Mouse (Mus musculus) right cerebral cortex, adult 2 months (tissue): Measurements from ENCODE around the gene Spint2.
"Not testable (repeated sequence)": the region's sequence is repeated elsewhere in the genome, so short reads cannot be mapped to it uniquely, and the experiment has no call there.

ENCODE experiments used
- DNase-seq, 2 experiments: peaks; one replicate each; pipeline ENCODE4 v3.0.0; 2021 to 2022; ENCODE audit warnings: low spot score in 2 of 2

Gene Spint2

GRCm38 (mm10) chr7:29244732-29245416, 36.8 kb downstream of the Spint2 start:
- no peak for DNase-seq

DNA sequence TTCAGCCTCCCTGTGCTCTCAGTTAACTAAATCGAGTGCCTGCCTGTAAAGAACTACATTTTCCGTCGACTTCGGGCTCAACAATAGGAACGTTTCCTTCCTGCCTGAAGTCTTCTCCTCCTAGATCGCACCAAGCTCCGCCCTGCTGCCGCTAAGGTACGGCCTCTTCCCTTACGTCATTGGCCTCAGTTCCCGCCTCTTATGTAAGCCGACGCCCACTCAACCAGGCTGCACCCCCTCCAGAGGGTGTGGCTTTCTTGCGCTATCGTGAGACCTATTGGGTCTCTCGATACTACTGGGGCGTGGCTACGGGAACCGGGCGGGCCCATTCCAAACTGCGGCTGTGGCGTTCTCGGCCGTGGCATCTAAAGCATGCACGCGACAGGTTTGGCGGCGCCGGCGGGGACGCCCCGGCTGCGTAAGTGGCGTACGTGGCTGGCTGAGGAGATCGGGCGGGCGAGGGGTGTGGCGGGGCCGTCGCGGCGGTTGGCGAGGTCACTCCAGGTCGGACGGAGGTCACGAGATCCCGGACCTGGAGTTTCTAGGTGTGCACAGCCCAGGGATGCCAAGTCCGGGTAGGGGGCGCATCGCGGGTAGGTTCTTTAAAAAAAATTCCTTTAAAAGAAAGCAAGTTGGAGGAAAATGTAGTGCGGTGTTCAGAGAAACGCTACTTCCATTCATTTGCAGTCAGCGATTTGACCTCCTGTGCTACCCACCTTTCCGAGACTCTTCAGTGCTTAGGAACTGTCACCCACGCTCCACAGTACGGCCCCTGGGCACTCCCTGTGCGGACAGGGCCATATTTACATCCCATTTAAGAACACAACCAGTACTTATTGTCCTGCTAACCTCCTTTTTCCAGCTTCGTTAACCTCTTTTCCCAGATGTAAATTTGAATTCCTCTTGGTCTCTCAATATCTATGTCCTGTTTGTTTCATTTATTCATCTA, 43.4 kb downstream of the Spint2 start, which contains the start of gene Yif1b:
Yif1b (plus strand) TSS at position 311 of the 949 bp plus-strand sequence.
- DNase-seq: peak; percentile 98 to 99

- peak in 1 of 2 experiments; percentile 22 for DNase-seq
Observed at GRCm38 (mm10) chr7:29237596-29237995, 44.1 kb downstream of the Spint2 start.

GRCm38 (mm10) chr7:29236593-29236992, 45.1 kb downstream of the Spint2 start:
- DNase-seq: no peak

- DNase-seq: no peak
Observed at GRCm38 (mm10) chr7:29234661-29235060, 47.1 kb downstream of the Spint2 start.

GRCm38 (mm10) chr7:29233745-29234144, 48.0 kb downstream of the Spint2 start:
- peak in 1 of 2 experiments; percentile 35 for DNase-seq

DNA sequence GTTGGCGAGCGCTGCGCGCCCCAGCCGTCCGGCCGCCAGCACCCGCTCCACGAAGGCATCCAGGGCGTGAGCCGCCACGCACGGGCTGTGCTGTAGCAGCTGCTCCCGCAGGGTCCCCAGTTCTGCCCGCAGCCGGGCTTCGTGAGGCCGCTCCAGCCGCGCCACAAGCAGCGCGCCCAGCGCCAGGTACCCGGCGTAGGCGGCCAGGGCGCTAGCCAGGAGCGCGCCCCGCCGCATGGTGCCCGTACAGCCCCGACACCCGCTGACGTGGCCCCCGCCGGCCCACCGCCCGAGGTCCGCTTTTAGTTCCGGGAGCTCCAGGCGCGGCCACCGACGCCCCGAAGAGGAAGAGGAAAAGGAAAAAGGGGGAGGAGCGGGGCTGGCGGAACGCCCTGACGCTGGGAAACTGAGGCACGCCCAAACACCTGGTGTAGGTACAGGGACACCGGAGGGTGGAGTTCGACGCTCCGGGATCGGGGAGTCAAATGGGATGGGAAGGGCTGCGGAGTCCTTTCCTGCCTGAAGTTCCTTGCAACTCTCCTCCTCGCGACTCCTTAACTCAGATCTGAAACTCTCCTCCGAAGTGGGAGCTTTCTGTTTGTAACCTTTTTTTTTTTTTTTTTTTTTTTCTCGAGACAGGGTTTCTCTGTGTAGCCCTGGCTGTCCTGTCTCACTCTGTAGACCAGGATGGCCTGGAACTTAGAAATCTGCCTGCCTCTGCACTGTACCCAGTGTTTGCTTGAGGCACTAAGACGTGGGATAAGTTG, 49.3 kb downstream of the Spint2 start, which contains the start of gene Kcnk6:
Kcnk6 (minus strand) TSS at position 269 of the 767 bp plus-strand sequence.
- DNase-seq: peak in 1 of 2 experiments; percentile 34

DNA sequence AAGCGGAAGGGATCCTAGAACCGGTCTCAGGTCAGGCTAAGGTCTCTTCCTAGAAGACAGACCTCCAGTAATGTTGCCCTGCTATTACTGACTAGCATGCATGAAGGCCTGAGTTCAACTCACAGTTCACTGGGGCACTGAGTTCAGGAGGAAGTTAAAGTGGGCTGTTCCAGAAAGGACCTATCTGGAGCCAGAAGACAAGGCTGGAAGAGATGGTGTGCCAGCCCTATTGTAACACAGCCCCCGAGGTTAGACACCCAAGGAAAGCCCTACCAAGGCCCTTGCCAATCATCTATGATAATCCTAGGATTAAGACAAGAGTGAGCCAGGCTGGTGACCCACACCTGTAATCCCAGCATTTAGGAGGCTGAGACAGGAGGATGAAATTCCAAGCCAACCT, 50.2 kb downstream of the Spint2 start:
- no peak for DNase-seq

DNA sequence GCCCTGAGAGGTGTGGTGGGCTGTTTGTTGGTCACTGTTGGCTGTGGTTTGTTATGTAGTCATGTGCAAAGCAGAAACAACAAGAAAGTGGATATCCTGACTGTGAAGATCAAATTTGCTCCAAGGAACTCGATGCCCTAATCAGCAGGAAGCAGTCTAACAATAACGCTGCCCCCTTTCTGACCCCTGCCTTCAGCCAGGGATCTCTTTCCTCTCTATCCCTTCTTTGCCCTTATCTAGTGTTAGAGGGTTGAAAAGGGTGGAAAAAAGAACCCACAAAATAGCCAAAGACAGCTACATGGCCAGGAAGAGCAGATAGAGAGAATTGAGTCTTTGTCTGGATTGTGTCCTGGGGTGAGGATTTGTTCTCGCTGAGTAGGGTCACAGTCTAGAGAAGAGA, 51.2 kb downstream of the Spint2 start:
- no peak for DNase-seq

- no peak for DNase-seq
Observed at GRCm38 (mm10) chr7:29228202-29228601, 53.5 kb downstream of the Spint2 start.

GRCm38 (mm10) chr7:29225520-29225919, 56.2 kb downstream of the Spint2 start:
- no peak for DNase-seq

DNA sequence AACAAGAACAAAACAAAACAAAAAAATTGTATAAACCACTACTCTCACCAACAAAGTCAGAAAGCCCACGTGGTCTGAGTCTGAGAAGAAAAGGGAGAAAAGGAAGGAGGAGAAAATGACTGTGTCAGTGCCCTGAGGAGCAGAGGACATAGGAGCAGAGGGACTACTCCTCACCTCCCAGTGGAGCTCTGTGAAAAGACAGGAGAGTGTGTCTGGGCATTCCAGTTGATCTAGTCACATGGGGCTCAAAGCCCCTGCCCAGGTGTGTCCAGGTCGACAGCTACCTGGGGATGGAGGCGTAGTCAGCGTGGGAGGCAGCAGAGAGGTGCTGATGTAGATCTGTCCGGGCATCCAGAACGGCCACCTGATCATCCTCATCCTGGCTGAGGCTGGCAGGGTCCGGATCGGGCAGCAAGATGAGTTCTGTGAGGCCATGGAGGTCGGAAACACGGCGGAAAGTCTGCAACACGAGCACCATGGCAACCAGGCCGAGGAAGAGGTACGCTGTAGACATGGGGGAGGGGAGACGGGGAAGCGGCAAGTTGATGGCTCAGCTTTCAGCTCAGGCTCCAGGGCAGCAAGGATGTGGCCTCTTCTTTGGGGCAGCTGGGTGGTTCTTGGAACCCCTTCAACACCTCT, 56.8 kb downstream of the Spint2 start:
- DNase-seq: no peak

GRCm38 (mm10) chr7:29214846-29215245, 66.9 kb downstream of the Spint2 start:
- no peak for DNase-seq

DNA sequence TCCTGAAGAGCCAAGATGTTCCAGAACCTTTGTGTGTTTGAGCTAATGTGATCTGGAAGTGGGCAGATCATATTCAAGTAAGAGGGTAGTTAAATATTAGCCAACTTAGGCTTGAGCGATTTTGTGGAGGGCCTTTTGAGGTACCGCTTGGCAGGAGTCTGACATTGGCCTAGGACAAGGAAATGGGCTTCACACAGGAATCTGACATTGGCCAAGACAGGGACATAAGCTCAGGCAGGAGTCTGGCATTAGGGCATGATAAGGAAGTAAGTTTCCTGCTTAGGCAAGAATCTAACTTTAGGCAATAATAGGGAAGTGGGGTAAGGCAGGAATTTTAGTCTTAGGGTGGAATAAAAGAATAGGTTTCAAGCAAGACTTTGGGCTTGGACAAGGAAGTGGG, 67.5 kb downstream of the Spint2 start:
- no peak for DNase-seq

GRCm38 (mm10) chr7:29213675-29214082, 68.0 kb downstream of the Spint2 start, which contains the start of gene Catsperg1:
Gene Catsperg1, minus strand, starts transcription at chr7:29214035.
- no peak for DNase-seq

- DNase-seq: not testable (repeated sequence)
Observed at GRCm38 (mm10) chr7:29212775-29213560, 68.7 kb downstream of the Spint2 start.

- DNase-seq: no peak
Observed at GRCm38 (mm10) chr7:29212199-29212765, 69.4 kb downstream of the Spint2 start.

DNA sequence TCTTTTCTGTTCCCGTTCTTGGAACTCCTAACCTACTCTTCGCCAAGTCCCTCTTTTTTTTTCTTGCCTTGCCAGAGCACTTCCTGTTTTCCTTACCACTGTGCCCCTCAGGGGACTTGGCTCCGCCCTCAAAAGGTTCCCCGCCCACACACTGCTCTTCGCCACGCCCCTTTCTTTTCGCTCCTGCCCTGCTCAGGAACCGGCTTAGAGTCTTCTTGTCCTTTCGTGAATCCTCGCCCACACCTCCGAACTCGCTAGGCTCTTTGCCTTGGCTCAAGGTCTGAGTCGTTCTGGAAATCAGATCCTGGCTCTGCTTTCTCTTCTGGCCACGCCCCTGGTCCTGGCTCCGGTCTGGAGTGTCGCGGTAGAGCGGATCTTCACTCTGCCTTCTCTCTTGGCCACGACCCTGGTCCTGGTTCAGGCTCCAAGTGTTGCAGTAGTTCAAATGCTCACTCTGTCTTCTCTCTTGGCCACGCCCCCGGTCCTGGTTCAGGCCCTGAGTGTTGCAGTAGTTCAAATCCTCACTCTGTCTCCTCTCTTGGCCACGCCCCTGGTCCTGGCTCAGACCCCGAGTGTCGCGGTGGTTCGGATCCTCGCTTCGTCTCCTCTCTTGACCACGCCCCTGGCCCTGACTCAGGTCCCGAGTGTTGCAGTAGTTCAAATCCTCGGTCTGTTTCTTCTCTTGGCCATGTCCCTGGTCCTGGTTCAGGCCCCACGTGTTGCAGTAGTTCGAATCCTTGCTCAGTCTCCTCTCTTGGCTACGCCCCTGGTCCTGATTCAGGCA, 70.1 kb downstream of the Spint2 start:
- no peak for DNase-seq

DNA sequence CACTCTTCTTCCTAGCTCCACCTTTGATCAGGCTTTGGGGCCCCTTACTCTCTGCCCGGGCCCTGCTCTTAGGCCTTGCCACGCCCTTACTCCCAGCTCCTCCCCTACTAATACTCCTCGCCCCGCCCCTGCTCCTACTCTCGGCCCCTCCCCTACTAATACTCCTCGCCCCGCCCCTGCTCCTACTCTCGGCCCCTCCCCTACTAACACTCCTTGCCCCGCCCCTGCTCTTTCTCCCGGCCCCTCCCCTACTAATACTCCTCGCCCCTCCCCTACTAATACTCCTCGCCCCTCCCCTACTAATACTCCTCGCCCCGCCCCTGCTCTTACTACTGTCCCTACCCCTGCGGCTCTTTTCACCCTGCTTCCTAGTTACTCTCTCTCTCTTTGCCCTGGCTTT, 70.7 kb downstream of the Spint2 start:
- not testable (repeated sequence) for DNase-seq
